Mouse (Mus musculus) embryo, embryonic 11 days (tissue): ENCODE data around the gene Unkl.
"Not testable (repeated sequence)": the region's sequence is repeated elsewhere in the genome, so short reads cannot be mapped to it uniquely, and the experiment has no call there.

Source experiments
- DNase-seq: peaks from one replicate; pipeline ENCODE4 v3.0.0-alpha.2; 2015

The Unkl gene

DNA sequence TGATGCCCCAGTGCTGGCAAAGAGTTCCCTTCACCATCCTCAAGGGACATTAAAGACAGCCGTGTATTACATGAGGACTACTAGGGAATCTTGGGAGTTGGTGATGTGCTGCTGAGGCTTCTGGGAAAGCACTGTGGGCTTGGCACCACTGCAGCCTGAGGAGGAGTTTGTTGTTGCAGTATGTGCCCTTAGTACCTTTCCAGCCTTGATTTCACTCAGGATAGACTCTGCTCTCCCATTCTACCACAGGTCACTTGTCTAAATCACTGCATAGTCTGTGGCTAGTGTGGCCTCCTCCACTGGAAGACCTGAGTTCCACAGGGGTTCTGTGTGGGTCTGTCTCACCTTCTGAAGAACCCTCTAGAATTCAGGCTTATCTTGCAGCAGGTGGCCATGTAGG is 32.5 kb downstream of the Unkl start:
- no peak for DNase-seq

DNA sequence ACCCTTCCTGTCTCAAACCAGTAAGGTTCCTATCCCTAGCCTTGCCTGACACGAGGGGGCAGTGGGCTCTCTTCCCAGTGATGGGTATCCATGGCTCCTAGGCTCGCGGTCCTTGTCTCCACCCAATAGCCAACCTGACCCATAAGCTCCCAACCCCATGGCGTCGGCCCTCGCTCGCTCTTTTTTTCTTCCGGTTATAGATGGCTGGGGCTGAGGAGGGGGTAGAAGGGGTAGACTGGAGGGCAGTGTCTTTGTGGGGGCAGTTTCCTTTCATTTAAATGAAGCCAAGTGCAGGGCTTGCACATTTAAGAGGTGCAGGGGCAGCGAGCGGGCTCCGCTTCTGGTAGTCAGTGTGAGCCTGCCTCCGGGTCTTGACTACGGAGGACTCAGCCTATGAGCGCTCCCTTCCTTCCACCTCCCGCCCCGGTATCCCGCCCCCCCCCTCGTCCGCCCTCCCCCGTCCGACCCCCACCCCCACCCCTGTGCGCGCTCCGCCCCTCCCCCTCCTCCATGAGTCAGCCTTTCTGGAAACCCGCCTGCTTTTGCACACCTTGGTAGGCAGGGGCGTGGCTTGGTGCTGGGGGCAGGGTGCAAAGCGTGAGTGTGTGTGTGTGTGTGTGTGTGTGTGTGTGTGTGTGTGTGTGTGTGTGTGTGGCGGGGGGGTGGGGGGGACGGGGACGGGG is 33.8 kb downstream of the Unkl start:
- DNase-seq = peak; percentile 74

GRCm38 (mm10) chr17:25222504-25222940 is 34.3 kb downstream of the Unkl start:
- DNase-seq = peak; percentile 9

DNA sequence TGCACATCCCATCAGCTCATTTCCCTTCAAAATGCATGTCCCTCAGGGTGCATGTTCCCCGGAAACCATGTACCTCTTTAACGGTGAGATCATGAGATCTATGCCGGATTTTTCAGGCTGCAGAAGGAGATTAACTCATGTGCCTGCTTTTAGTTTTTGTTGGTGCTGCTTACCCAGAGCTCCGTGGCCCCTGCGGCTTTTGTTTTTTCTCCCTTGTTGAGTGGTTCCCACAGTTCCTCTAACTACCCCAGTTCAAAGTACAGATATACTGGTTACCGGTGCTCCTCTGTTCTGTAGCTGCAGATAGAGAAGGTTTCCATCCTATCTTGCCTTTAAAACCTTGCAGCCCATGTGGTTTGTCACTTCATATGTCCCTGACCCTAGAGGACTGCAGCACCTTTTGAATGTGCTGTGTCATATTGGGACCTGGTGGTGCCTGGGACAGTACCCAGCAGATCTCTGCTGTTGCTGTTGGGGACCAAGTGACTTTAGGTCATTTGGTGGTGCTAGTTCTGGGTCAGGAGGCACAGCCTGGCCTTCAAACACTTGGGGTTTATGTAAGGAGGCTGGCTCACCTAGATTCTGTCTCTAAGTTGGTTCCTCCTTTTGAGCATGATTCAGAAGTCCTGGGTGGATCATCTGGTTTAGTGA is 34.9 kb downstream of the Unkl start:
- no peak for DNase-seq

GRCm38 (mm10) chr17:25224586-25225222 is 36.5 kb downstream of the Unkl start:
- DNase-seq = no peak

DNA sequence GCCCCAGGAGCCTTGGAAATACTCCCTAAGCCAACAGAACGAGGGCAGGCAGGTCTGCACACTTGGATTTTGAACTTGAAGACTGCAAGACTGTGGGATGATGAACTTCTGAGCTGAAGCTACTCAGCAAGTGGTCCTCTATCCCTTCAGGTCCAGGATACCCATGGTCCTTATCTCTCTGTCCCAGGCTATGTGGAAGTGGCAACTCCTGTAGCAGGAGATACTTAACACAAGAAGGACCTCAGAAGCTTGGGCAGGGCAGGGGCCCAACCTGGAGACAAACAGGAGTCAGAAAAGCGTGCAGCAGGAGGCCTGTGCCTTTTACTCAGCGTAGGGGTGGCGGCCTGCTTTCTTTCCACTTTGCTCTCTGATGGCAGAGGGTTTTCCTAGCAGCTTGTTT is 37.5 kb downstream of the Unkl start:
- DNase-seq = no peak

- no peak for DNase-seq
Observed at GRCm38 (mm10) chr17:25227991-25228390, 39.8 kb downstream of the Unkl start.

- DNase-seq = not testable (repeated sequence)
Observed at GRCm38 (mm10) chr17:25230014-25230655, 41.9 kb downstream of the Unkl start.

GRCm38 (mm10) chr17:25230700-25231099 is 42.5 kb downstream of the Unkl start:
- no peak for DNase-seq

DNA sequence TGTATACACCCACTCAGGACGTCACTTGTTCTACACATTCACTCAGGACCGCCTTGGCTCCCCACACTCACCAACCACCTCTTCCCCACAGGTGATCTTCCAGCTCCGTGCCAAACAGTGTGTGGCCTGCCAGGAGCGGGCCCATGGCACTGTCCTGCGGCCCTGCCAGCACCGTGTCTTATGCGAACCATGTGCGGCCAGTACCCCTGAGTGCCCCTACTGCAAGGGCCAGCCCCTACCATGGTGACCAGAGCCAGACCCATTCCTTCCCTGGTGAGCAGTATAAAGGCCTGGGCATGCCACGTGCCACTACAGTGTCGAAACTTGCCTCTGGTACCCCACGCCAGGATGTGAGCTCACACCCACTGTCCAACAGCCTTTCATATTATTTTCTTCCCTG is 43.4 kb downstream of the Unkl start:
- not testable (repeated sequence) for DNase-seq

- DNase-seq = no peak
Observed at GRCm38 (mm10) chr17:25235635-25236034, 47.4 kb downstream of the Unkl start.

DNA sequence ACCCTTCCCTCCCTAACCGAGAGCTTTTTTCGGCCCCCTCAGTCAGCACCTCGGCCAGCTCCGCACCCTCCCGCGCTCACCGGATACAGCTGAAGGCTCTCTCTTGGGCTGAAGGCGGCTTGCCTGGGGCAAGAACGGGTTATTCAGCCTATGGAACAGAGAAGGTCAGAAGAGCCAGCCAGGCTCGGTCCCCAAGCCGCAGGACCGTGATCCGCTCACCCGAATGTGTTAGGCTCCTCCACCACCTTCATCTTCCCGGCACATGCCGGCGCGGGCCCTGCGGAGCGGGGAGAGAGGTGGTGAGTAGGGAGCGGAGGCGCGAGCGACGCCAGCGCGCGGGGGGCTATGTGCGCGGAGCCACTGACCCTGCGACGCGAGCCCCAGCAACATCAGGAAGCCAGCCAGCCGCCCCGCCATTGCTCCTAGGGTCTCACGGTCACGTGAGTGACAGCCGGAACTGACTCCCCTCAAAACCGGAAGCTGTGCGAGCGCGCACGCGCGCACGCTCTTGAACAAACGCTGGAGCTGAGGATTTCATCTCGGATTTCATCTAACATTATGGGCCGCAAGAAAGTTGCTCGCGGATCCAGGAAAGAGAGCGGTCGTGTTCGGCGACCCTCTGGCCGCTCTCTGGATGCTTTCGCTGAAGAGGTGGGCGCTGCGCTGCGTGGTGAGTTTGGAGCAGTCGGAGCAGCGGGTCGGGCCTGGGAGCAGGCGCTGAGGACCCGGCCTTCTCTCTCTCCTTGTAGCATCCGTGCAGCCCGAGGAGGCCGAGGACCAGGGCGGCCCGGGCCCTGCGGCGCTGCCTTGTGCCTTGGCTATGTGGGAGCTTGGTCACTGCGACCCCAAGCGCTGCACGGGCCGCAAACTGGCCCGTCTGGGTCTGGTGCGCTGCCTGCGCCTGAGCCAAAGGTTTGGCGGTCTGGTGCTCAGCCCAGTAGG is 51.8 kb downstream of the Unkl start, which contains the start of the genes Gnptg and Tsr3:
Gene Gnptg, minus strand, starts transcription at position 430 of the 942 bp plus-strand sequence.
Gene Tsr3, plus strand, starts transcription at position 476 of the 942 bp plus-strand sequence.
- DNase-seq = peak; percentile 96

DNA sequence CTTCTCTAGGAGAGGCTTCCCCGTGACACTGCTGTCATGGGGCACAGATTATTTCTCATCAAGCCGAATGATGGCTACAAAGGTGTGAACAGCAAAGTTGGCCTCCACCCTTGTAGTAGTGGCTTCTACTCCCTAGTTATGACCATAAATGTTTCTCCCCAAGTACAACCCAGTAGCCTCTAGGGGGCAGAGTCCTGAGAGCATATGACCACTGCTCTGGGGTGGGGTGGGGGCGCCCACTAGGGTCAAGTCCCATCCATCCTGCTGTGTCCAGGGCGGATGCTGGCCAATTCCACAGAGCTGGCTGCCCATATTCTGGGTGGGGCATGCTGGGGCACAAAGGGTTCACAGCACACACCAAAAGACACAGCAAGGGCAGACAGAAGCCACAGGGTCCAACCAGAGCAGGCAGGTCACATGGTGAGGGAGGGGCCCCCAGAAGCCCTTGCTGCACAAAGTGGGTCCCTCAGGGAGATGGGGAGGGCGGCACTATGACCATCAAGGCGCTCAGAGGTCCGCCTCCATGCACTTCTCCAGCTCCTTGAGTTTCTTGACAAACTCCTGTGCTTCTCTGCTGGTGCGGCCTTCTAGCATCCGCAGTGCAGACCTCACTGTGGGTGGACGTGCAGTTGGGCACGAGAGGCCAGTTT is 55.1 kb downstream of the Unkl start:
- DNase-seq = no peak

GRCm38 (mm10) chr17:25244239-25244638 is 56.0 kb downstream of the Unkl start:
- no peak for DNase-seq

DNA sequence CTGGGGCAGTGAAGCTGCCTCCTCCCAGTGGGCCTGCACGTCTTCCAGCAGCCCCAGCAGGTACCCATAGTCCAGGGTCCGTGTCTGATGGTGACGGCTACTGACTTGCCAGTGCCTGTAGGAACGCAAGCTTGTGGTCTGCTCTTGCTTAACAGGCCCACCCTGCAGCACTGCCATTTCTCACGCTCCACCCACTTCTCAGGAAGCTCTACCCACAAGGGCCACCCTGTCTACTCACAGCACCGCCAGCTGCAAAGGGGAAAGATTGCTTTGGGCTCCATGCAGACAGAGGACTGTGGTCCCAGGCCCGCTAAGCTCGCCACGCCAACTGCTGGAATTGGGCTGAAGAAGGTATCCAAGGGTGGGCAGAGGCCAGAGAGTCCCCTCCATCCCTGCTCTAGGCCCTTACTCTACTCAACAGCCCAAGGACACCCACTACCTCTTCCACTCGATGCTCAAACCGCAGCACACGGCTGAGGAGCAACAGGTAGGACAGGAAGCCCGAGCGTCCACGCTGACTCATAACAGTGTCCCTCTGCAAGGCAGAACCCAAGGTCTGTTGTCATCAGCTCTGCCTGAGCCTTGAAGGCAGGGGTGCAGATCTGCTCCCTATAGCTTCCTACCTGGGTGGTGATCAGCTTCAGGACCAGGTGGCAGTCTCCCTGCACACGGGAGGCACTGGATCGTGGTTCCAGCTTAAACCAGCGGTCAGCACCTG is 60.0 kb downstream of the Unkl start:
- DNase-seq = no peak

DNA sequence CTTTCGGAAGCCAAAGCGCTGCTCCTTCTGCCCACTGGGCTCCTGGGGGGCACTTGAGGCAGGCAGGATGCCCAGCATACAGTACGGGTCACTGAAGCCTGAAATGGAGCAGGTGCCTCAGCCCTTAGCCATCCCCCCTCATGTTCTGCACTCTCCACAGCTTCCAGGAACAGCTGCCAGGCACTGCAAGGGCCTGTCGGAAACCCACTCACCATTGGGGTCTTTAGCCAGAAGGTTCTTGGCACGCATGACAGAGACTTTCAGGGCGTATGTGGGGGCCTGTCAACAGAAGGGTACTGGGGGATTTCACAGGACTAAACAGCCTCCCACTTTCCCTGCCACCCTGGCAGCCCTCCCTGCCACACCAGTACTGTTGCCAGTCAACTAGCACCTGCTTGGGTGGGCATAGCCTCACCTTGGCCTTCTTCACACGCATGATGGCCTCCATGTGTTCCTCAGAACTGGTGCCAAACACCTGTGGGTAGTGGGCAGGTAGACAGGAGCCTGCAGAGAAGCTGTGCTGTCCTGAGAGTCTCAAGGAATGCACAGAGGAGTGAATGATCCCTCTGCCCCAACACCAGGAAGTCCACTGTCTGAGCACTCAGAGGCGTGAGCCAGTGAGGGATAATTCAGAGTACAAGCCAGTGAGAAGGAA is 62.1 kb downstream of the Unkl start:
- DNase-seq = no peak

GRCm38 (mm10) chr17:25252643-25253042 is 64.4 kb downstream of the Unkl start:
- DNase-seq = peak; percentile 35

GRCm38 (mm10) chr17:25253760-25254159 is 65.6 kb downstream of the Unkl start:
- DNase-seq = no peak

- no peak for DNase-seq
Observed at GRCm38 (mm10) chr17:25255110-25255509, 66.9 kb downstream of the Unkl start.

- DNase-seq = peak; percentile 66
Observed at GRCm38 (mm10) chr17:25256140-25256754, 68.0 kb downstream of the Unkl start, which contains the start of gene Baiap3. Baiap3 (minus strand) TSS chr17:25256364.
